Mouse (Mus musculus) kidney, postnatal 10 days (tissue): ENCODE data around the gene Gm5478.
"Not testable (repeated sequence)": the region's sequence is repeated elsewhere in the genome, so short reads cannot be mapped to it uniquely, and the experiment has no call there.

ENCODE experiments used
- DNase-seq: peaks from one replicate; pipeline ENCODE4 v3.0.0; 2021; ENCODE audit warnings: mixed read lengths

Gm5478 gene

GRCm38 (mm10) chr15:101647280-101647679, at the start of gene Gm5478:
TSS of gene Gm5478 (minus strand) at chr15:101647380.
- DNase-seq: no peak

DNA sequence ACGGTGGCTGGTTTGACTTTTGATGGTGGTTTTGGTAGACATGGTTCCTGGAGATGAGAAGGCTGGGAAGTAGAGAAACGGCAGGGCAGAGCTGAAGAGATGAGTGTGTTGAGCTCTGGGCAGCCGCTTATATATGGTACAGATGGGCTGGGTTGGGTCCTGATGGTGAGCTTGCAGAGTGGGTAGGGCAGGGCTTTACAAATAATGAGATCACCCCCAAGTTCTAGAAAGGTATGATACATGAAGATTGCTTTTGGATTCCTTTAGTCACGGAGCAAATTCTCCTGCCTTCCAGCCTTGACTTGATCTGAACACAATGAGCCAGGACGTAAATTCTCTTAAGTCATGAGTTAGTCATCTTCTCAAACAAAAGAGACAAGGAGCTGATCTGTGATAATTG, 47.0 kb upstream of the Gm5478 start, which contains the start of gene Krt6a:
TSS of gene Krt6a (minus strand) at position 101 of the 400 bp plus-strand sequence.
- no peak for DNase-seq

GRCm38 (mm10) chr15:101690460-101690859, 43.3 kb upstream of the Gm5478 start:
- DNase-seq: not testable (repeated sequence)

DNA sequence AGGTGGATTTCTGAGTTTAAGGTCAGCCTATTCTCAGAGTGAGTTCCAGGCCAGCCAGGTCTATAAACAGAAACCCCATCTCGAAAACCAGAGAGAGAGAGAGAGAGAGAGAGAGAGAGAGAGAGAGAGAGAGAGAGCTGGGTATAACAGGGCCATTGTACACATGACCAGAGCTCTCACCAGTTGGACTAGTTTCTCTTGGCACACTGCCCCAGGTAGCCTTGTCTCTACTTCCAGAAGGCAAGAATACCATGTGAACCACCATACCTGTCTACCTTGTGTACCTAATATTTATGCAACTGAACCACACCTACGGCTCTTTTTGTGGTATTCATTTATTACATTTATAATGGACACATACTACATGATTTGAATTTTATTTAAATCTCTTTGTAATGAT, 41.0 kb upstream of the Gm5478 start:
- DNase-seq: no peak

GRCm38 (mm10) chr15:101680187-101680586, 33.0 kb upstream of the Gm5478 start, which contains the start of gene Krt6b:
TSS of gene Krt6b (minus strand) at chr15:101680287.
- DNase-seq: no peak

DNA sequence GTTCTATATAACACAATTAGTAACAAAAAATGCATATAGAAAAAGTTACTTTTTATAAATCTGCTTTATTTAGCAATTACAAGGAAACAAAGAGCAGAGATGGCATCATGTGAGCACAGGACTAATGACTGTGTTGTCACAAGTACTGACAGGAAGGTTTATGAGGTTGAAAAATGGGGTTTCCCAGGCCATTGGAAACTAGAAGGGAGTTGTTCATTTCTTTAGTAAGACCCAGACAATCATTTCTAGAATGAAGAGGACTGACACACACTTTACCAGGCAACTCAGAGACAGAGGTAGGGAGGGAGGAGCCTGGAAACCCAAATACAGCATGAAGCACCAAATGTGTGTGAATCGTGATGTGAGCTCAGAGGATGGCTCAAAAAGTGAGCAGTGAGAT, 28.8 kb upstream of the Gm5478 start:
- no peak for DNase-seq

GRCm38 (mm10) chr15:101652736-101653265, 5.6 kb upstream of the Gm5478 start:
- DNase-seq: no peak

DNA sequence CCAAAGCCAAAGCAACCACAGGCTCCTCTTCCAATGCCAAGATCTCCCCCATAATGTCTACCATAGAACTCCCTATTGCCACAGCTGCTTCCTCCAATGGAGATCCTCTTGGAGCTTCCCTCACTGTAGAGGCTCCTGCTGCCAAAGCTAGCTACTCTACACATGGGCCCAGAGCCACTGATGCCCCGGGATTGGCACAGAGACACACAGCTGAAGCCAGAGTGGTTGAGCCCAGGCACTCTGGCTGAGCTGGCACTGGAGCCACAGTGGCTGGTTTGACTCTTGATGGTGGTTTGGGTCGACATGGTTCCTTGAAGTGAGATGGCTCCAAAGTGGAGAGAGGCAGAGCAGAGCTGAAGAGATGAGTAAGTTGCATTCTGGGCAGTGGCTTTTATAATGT, 19.3 kb downstream of the Gm5478 start, which contains the start of gene Gm5414:
TSS of gene Gm5414 (minus strand) at position 305 of the 400 bp plus-strand sequence.
- DNase-seq: no peak

GRCm38 (mm10) chr15:101599123-101599522, 48.1 kb downstream of the Gm5478 start:
- DNase-seq: no peak
